Mouse (Mus musculus) kidney, postnatal 0 days (tissue): ENCODE data around the gene Fam171a2. TPM values are rescaled to one million over a fixed set of nuclear protein-coding genes. Genes with fewer than 3 reads are reported as not detected.
A peak's percentile ranks its signal among the peaks of the same experiment; 100 is the strongest.

Source experiments
- ATAC-seq: fragments of 200-750 bp; cut with Nextera tagmentation; replicated peaks from 2 replicates; pipeline ENCODE4 v1.8.0; 2017; ENCODE audit warnings: low read depth, moderate number of reproducible peaks, moderate TSS enrichment, moderate library complexity; ENCODE audit not compliant: low FRiP score
- DNase-seq: peaks from one replicate; pipeline ENCODE4 v3.0.0-alpha.2; 2016; ENCODE audit warnings: low spot score
- H3K27ac ChIP-seq: fragments of 300-500 bp; sonication (generic); 2 replicates; pipeline ENCODE4 v1.5.1; 2014; ENCODE audit warnings: mild to moderate bottlenecking
- H3K27me3 ChIP-seq: fragments of 300-500 bp; sonication (generic); 2 replicates; pipeline ENCODE4 v1.6.1; 2014; ENCODE audit warnings: low read length, mixed read lengths; ENCODE audit not compliant: insufficient read depth
- H3K36me3 ChIP-seq: fragments of 300-500 bp; sonication (generic); 2 replicates; pipeline ENCODE4 v1.6.1; 2014; ENCODE audit warnings: low read length, mixed read lengths; ENCODE audit not compliant: insufficient read depth
- H3K4me1 ChIP-seq: fragments of 300-500 bp; sonication (generic); replicated peaks from 2 replicates; pipeline ENCODE4 v1.6.1; 2014; ENCODE audit warnings: antibody characterized with exemption, low read length, mixed read lengths; ENCODE audit not compliant: insufficient read depth
- H3K4me2 ChIP-seq: fragments of 300-500 bp; sonication (generic); 2 replicates; pipeline ENCODE4 v1.6.1; 2014; ENCODE audit warnings: mild to moderate bottlenecking, low read length, moderate library complexity, mixed read lengths
- H3K4me3 ChIP-seq: fragments of 300-500 bp; sonication (generic); replicated peaks from 2 replicates; pipeline ENCODE4 v1.5.1; 2014; ENCODE audit warnings: low read depth, low read length
- H3K9ac ChIP-seq: fragments of 300-500 bp; sonication (generic); 2 replicates; pipeline ENCODE4 v1.6.1; 2014; ENCODE audit warnings: low read depth, low read length
- H3K9me3 ChIP-seq: fragments of 300-500 bp; sonication (generic); replicated peaks from 2 replicates; pipeline ENCODE4 v1.6.1; 2016; ENCODE audit warnings: low read length, inconsistent platforms, mixed read lengths
- CTCF ChIP-seq: IDR thresholded peaks from 2 replicates; pipeline ENCODE4 v1.5.1; 2016; ENCODE audit warnings: antibody characterized with exemption, low read depth, mild to moderate bottlenecking, moderate library complexity
- WGBS: fragments of 180-500 bp; shearing (Covaris S2); extraction: QIAGEN DNeasy Blood & Tissue Kit; methylation state at CpG from one replicate; pipeline ENCODE4 v1.1.7; 2014; 5-methylcytosine and 5-hydroxymethylcytosine counted together
- polyA plus RNA-seq: library from polyadenylated mRNA; unstranded; fragments of >200 nt; fragmentation: Nextera tagmentation; extraction: Ambion mirVana; gene quantifications from 2 replicates; pipeline ENCODE4 v1.2.1, GENCODE M21; 2015

The Fam171a2 gene
- polyA plus RNA-seq, 1 experiment from 2014 or later, result 6.4 TPM

- Histone ChIP-seq H3K9me3 (no peaks in the 10 kb centered on the region), H3K36me3 (peaks cover 41% of the 10 kb centered on the region), H3K4me3 (no peak overlapping the region), H3K9ac (no peak overlapping the region), H3K27me3 (no peaks in the 10 kb centered on the region), H3K4me1 (no peaks in the 10 kb centered on the region), H3K4me2 (no peak overlapping the region), H3K27ac (no peak overlapping the region)
- ATAC-seq, result no peak
- DNase-seq, result no peak
- WGBS, result 94% methylated on average over 3 of the region's 3 CpGs
- no peak for TF ChIP-seq CTCF
Measured at GRCm38 (mm10) chr11:102478671-102479070, 31.2 kb upstream of the Fam171a2 start.

DNA sequence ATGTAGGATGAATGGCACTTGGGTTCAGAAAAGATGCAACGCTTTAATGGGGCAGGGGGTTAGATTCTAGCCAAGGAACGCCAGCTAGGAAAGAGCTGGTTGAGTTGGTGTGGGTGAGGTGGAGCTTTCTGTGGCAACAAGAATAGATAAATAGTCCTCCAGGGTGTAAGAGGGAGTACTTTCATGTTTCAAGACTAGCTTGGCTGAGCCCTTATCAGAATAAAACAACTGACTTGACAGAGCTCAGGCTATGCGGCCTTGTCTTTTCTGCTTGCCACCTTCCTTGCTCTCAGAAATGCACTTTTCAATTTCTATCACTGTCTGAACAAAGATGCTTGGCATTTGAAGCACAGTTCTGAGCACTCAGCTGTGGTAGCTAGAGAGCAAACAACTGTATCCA is 27.5 kb upstream of the Fam171a2 start:
- H3K4me3 ChIP-seq, result no peak overlapping the region
- no peak overlapping the region for H3K9ac ChIP-seq
- H3K27ac ChIP-seq, result no peak overlapping the region
- 97% methylated on average over 3 of the region's 3 CpGs for WGBS
- no peak overlapping the region for H3K4me2 ChIP-seq
- H3K4me1 ChIP-seq, result no peaks in the 10 kb centered on the region
- peaks cover 28% of the 10 kb centered on the region for H3K36me3 ChIP-seq
- H3K9me3 ChIP-seq, result no peaks in the 10 kb centered on the region
- H3K27me3 ChIP-seq, result no peaks in the 10 kb centered on the region
- TF ChIP-seq CTCF, result no peak
- no peak for DNase-seq
- no peak for ATAC-seq

GRCm38 (mm10) chr11:102469648-102470357 is 22.3 kb upstream of the Fam171a2 start, which contains the start of gene Itga2b:
TSS of gene Itga2b (minus strand) at chr11:102470122.
- Histone ChIP-seq H3K4me2 (no peak within 1 kb of the TSS), H3K4me1 (peaks cover 17% of the 10 kb centered on the region), H3K27me3 (no peaks in the 10 kb centered on the region), H3K36me3 (no peaks in the 10 kb centered on the region), H3K27ac (no peak within 1 kb of the TSS), H3K9me3 (no peaks in the 10 kb centered on the region), H3K4me3 (no peak within 1 kb of the TSS), H3K9ac (no peak within 1 kb of the TSS)
- no peak for DNase-seq
- no peak for TF ChIP-seq CTCF
- WGBS, result 58% methylated on average over 11 of the region's 11 CpGs
- ATAC-seq, result no peak

- WGBS, result under 1% methylated on average over 37 of the region's 37 CpGs
- H3K4me3 ChIP-seq, result peak overlapping the region; percentile 41
- peaks cover 17% of the 10 kb centered on the region for H3K4me1 ChIP-seq
- H3K4me2 ChIP-seq, result peak overlapping the region; percentile 86
- H3K27me3 ChIP-seq, result no peaks in the 10 kb centered on the region
- no peaks in the 10 kb centered on the region for H3K36me3 ChIP-seq
- DNase-seq, result peak; percentile 98
- peak overlapping the region; percentile 56; the same call in 1 of the 2 replicates for H3K9ac ChIP-seq
- no peak for TF ChIP-seq CTCF
- no peaks in the 10 kb centered on the region for H3K9me3 ChIP-seq
- peak overlapping the region; percentile 44; the same call in 1 of the 2 replicates for H3K27ac ChIP-seq
- peak; percentile 90 for ATAC-seq
Measured at GRCm38 (mm10) chr11:102467041-102467631, 19.7 kb upstream of the Fam171a2 start.

- Histone ChIP-seq H3K36me3 (no peaks in the 10 kb centered on the region), H3K4me2 (peak overlapping the region; percentile 6), H3K4me1 (peaks cover 17% of the 10 kb centered on the region), H3K4me3 (no peak overlapping the region), H3K27me3 (no peaks in the 10 kb centered on the region), H3K9me3 (no peaks in the 10 kb centered on the region), H3K27ac (no peak overlapping the region), H3K9ac (no peak overlapping the region)
- 13% methylated on average over 26 of the region's 26 CpGs for WGBS
- no peak for TF ChIP-seq CTCF
- ATAC-seq (no peak), DNase-seq (peak; percentile 45)
Measured at GRCm38 (mm10) chr11:102465713-102466436, 18.4 kb upstream of the Fam171a2 start.

GRCm38 (mm10) chr11:102464901-102465300 is 17.4 kb upstream of the Fam171a2 start:
- DNase-seq (no peak), ATAC-seq (no peak)
- no peak overlapping the region for H3K4me3 ChIP-seq
- no peak for TF ChIP-seq CTCF
- H3K9me3 ChIP-seq, result no peaks in the 10 kb centered on the region
- H3K36me3 ChIP-seq, result no peaks in the 10 kb centered on the region
- H3K9ac ChIP-seq, result no peak overlapping the region
- no peaks in the 10 kb centered on the region for H3K27me3 ChIP-seq
- peaks cover 17% of the 10 kb centered on the region for H3K4me1 ChIP-seq
- WGBS, result 88% methylated on average over 6 of the region's 6 CpGs
- H3K27ac ChIP-seq, result no peak overlapping the region
- no peak overlapping the region for H3K4me2 ChIP-seq
